Mouse (Mus musculus): ENCODE measurements around the gene Sec16a.

Gene Sec16a

GRCm38 (mm10) chr2:26444946-26445665 is at the start of gene Sec16a:
Gene Sec16a (minus strand): TSS chr2:26445216.
- DNase-seq (ENCODE audit: low read depth in 1 of 2, low spot score in 2 of 2) = peak; percentile 97 to 99

DNA sequence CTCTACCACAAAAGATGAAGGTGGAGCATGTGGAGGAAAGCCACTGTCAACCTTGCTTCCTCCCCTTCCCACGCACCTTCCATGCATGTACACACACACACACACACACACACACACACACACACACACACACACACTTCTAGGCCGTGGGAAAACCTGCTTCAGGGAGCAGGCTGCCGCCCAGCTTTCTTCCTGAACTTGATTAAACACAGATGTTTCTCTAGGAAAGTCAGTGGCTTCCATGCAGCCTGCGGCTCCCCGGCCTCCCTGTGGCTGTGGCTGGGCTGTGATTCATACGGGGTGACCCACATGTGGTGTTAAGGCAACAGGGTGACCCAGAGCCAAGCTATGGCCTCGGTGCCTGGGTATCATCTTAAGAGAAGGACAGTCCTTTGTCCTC is 49.4 kb upstream of the Sec16a start:
- DNase-seq (ENCODE audit: low read depth in 1 of 2, low spot score in 2 of 2) = no peak

GRCm38 (mm10) chr2:26493021-26493781 is 48.2 kb upstream of the Sec16a start:
- no peak for DNase-seq (ENCODE audit: low read depth in 1 of 2, low spot score in 2 of 2)

DNA sequence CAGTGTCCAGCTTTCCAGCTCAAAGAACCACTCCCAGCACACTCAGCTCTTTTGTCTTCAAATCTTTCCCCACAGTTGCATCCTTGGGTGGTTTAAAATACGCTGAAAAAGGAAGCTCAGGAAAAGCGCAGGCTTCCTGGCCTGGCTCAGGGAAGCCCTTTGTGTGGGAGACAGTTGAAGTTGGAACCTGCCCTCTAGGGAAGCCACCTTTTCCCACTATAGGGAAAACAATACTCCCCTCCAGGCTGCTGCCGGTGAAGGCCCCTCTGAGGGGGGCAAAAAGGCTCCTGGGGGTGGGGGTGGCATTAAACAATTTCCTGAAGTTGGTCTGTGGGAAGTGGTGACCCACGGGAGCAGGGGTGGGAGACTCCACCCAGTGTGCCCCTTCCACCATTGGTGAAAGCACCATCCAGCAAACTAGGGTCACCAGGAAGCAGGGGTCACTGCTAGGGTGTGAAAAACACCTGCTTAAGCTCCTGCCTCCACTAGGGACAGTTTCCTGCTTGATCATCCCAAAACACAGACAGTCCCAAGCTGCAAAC is 45.8 kb upstream of the Sec16a start:
- no peak for DNase-seq (ENCODE audit: low read depth in 1 of 2, low spot score in 2 of 2)

GRCm38 (mm10) chr2:26488535-26489135 is 43.6 kb upstream of the Sec16a start:
- DNase-seq (ENCODE audit: low read depth in 1 of 2, low spot score in 2 of 2) = no peak

DNA sequence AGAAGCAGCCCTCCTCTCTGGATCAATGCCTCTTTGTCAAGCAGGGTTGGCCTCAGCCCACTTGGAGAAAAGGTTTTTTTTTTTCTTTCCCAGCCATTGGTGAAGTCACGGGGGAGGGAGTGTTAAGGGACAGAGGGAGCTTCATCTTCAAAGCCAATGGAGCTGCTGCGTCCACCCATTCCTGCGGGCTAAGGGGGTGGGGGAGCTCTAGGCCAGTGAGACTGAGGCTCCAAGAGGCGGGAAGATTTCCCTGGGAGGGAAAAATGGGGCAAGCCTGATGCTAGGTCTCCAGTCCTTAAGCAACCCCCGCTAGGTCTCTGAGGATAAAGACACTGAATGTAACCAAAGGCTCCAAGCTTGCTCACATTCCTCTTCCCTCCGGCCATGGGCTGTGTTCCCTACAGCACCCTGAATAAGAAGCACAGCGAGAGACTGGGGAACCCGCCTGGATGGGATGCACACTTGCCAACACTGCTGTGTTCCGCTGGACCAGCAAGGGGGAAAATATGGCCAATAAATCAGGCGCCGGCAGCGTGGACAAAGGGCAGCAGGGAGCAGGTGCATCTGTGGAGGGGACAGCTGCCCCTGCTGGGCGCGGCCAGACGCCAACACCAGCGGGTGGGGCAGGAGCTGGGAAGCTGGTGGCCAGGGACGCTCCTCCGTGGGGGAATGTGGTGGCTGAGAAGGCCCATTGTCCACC is 42.5 kb upstream of the Sec16a start:
- DNase-seq (ENCODE audit: low read depth in 1 of 2, low spot score in 2 of 2) = no peak

GRCm38 (mm10) chr2:26486835-26487321 is 41.9 kb upstream of the Sec16a start:
- DNase-seq (ENCODE audit: low read depth in 1 of 2, low spot score in 2 of 2) = no peak

DNA sequence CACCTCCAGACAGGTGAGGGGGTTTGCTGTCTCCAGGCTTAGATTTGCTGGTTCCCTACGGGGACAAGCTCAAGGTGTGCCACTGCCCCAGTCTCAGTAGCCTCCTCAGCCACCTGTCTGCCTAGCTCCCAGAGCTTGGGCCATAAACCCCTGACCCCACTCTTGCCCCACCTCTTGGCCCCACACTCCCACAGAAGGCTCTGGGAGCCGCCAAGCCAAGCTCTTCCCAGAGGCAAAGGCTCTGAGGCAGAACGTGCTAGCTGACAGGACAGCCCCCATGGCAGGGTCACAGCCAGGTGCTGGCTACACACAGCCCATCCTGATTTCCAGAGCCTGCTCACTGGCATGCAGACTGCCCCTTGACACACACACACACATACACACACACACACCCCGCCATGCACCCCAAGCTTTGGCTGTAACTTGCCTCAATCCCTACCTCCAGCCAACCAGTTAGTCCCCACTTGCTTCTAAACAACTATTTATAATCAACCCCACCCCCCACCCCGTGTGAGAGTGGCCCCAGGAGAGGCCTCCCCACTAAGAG is 41.3 kb upstream of the Sec16a start:
- no peak for DNase-seq (ENCODE audit: low read depth in 1 of 2, low spot score in 2 of 2)

DNA sequence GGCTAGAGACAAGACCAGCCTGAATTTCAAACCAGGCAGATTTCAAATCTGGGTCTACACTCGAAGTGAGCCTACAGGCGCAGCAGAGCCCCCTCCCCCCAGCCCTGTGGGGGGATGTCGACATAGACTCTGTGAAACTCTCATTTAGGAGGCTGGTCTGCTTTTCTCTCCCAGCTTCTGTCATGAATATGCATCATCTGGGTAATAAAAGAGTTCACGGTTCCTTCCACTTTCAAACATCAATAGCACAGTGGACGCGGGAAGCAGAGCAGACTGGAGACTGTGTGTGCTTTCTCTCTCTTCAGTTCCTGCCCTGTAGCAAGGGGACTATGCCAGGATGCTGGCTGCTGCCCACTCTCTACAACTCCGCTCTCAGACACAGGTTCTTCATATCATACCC is 40.7 kb upstream of the Sec16a start:
- no peak for DNase-seq (ENCODE audit: low read depth in 1 of 2, low spot score in 2 of 2)

GRCm38 (mm10) chr2:26485278-26485677 is 40.3 kb upstream of the Sec16a start:
- DNase-seq (ENCODE audit: low read depth in 1 of 2, low spot score in 2 of 2) = no peak

DNA sequence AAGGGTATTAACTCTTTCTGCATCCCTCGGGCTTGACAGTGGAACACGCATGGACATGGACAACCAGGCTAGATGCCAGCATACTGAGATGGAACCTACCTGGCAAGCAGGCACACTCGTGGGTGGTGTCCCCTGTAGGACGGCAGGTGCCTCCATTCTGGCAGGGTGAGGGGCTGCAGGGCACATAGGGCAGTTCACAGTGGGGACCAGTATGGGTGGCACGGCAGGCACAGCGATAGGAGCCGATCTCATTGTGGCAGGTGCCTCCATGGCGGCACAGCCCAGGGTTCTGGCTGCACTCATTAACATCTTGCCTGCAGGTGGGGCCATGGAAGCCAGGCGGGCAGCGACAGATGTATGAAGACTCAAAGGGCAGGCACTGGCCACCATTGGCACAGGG is 39.2 kb upstream of the Sec16a start:
- DNase-seq (ENCODE audit: low read depth in 1 of 2, low spot score in 2 of 2) = no peak

- DNase-seq (ENCODE audit: low read depth in 1 of 2, low spot score in 2 of 2) = peak; percentile 68 to 70
Measured at GRCm38 (mm10) chr2:26483230-26483869, 38.3 kb upstream of the Sec16a start.

- DNase-seq (ENCODE audit: low read depth in 1 of 2, low spot score in 2 of 2) = no peak
Measured at GRCm38 (mm10) chr2:26482824-26483223, 37.8 kb upstream of the Sec16a start.

DNA sequence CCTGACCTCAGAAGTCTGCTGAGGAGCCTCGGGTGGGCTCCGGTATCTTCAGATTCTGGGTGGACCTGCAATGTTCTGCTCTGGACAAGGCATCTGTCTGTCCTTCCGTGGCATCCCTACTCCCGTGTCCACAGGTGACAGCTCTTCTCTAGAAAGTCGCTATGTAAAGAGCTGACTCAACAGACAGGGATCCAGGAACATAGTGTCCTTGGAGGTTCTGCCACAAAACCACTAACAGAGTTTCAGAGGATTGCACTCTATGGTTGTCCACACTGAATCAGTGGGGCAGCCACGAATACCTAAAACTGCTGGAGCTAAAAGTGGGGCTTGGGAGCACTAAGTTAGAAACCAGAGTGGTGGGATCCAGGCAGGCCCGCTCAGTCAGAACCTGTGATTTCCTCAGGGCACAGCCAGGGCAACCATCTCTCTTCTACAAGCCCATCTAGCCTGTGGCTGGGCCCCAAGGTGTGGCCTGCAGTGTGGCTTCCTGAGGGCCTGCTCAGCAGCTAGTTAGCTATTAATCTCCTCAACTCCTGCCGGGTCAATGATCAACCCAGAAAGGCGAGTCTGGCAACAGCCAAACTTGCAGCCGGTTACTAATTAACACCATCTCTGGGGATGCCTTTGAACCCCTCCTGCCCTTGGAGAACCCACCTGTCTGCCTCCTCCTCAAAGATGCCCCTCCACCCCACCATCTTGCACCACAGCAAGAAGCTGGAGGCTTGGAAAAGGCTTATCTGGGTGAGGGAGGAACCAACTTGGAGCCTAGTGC is 36.9 kb upstream of the Sec16a start:
- DNase-seq (ENCODE audit: low read depth in 1 of 2, low spot score in 2 of 2) = no peak

GRCm38 (mm10) chr2:26480911-26481310 is 35.9 kb upstream of the Sec16a start:
- DNase-seq (ENCODE audit: low read depth in 1 of 2, low spot score in 2 of 2) = no peak

- no peak for DNase-seq (ENCODE audit: low read depth in 1 of 2, low spot score in 2 of 2)
Measured at GRCm38 (mm10) chr2:26478685-26479205, 33.7 kb upstream of the Sec16a start.

- no peak for DNase-seq (ENCODE audit: low read depth in 1 of 2, low spot score in 2 of 2)
Measured at GRCm38 (mm10) chr2:26477911-26478310, 32.9 kb upstream of the Sec16a start.

DNA sequence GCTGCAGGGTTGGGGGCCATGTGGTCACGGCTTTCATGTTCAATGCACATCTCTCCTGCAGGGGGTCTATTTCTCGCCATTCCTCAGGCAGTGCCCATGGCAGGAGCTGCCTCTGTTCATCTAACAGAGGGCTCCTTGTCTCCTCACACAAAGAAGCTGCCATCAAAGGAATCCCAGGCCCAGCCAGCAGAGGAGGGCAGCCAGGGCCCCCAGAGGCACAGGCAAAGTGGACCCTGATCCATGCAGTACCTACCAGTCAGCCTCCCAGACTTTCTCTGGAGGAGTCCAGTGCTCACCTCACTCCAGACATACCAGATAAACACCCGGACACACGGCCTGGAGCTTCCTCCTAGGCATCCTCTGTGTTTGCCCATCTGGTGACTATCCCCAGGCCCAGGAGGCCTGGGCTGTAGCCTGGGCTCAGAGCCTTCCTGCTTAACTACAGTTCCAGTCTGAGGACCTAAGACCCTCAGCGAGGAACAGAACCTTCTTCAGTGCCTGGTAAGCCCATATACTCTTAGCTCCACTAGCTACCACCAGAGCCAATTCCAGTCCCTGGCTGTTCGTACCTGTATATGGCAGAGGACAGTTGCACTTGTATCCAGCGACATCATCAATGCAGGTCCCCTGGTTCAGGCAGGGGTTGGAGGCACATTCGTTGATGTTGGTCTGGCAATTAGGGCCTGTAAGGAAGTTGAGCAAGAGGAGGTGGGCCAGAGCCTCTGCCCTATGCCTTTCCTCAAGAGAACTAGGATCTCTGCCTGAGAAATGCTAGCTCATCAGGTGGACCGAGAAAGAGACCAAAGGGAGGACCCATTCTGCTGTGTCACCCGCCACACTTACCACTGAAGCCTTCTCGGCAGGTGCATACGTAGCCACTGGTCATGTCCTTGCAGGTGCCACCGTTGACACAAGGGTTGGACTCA is 30.8 kb upstream of the Sec16a start:
- no peak for DNase-seq (ENCODE audit: low read depth in 1 of 2, low spot score in 2 of 2)
